Mouse (Mus musculus) midbrain, embryonic 11.5 days (tissue): ENCODE measurements at regions not wholly inside any gene's neighbourhood (a gene's known extent, or its start where the extent isn't known, plus 50 kb on each side); places are given as distances from the start of the nearest gene placed in this dataset.

Source experiments
- ATAC-seq: fragments of 200-750 bp; cut with Nextera tagmentation; 2 replicates; pipeline ENCODE4 v1.8.0; 2017; ENCODE audit warnings: moderate TSS enrichment, moderate library complexity; ENCODE audit not compliant: low FRiP score
- DNase-seq: peaks from one replicate; pipeline ENCODE4 v3.0.0; 2015; ENCODE audit warnings: low spot score; ENCODE audit errors: missing footprints
- H3K27ac ChIP-seq: fragments of 300-500 bp; sonication (generic); 2 replicates; pipeline ENCODE4 v1.5.1; 2014; ENCODE audit warnings: low read depth, low read length
- H3K27me3 ChIP-seq: fragments of 300-500 bp; sonication (generic); 2 replicates; pipeline ENCODE4 v1.6.1; 2014; ENCODE audit warnings: mild to moderate bottlenecking, low read length, moderate library complexity, mixed read lengths; ENCODE audit not compliant: control insufficient read depth, insufficient read depth
- H3K36me3 ChIP-seq: fragments of 300-500 bp; sonication (generic); 2 replicates; pipeline ENCODE4 v1.6.1; 2014; ENCODE audit warnings: mild to moderate bottlenecking, low read length, moderate library complexity, mixed read lengths; ENCODE audit not compliant: control insufficient read depth, insufficient read depth
- H3K4me1 ChIP-seq: fragments of 300-500 bp; sonication (generic); 2 replicates; pipeline ENCODE4 v1.6.1; 2014; ENCODE audit warnings: low read length; ENCODE audit not compliant: control insufficient read depth, insufficient read depth
- H3K4me2 ChIP-seq: fragments of 300-500 bp; sonication (generic); 2 replicates; pipeline ENCODE4 v1.6.1; 2014; ENCODE audit warnings: mild to moderate bottlenecking, moderate library complexity
- H3K4me3 ChIP-seq: fragments of 300-500 bp; sonication (generic); 2 replicates; pipeline ENCODE4 v1.5.1; 2014; ENCODE audit warnings: low read depth, low read length
- H3K9ac ChIP-seq: fragments of 300-500 bp; sonication (generic); 2 replicates; pipeline ENCODE4 v1.6.1; 2014; ENCODE audit warnings: low read length
- H3K9me3 ChIP-seq: fragments of 300-500 bp; sonication (generic); 2 replicates; pipeline ENCODE4 v1.6.1; 2016; ENCODE audit warnings: low read length; ENCODE audit not compliant: control insufficient read depth
- WGBS: fragments of 180-500 bp; shearing (Covaris S2); extraction: QIAGEN DNeasy Blood & Tissue Kit; methylation state at CpG from one replicate; pipeline ENCODE4 v1.1.7; 2014; 5-methylcytosine and 5-hydroxymethylcytosine counted together

DNA sequence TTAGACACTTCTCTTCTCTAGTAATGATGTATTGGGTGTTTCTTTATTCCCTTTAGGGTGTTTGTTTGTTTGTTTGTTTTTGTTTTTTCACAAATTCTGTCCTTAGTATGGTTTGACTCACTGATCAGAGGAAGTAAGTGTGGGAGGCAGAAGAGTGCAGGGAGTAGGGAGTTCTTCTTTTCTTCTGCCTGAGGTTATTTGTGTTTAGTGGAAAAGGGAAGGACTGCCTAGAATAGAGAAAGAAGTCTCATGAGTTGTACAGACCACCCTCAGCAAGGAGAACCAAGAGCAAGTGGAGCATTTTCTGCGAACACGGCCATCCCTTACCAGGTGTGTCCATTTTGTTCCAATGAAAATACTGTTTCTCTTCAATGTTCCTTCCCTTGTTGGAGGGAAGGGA, 253.9 kb downstream of the Ptprc start:
- no peak overlapping the region for H3K9ac ChIP-seq
- H3K4me1 ChIP-seq = peaks cover 22% of the 10 kb centered on the region
- no peak for ATAC-seq
- no peak overlapping the region for H3K4me2 ChIP-seq
- no peaks in the 10 kb centered on the region for H3K27me3 ChIP-seq
- no peaks in the 10 kb centered on the region for H3K36me3 ChIP-seq
- no peaks in the 10 kb centered on the region for H3K9me3 ChIP-seq
- 97% methylated on average over 2 of the region's 2 CpGs for whole genome bisulfite sequencing
- DNase-seq = no peak
- no peak overlapping the region for H3K4me3 ChIP-seq
- no peak overlapping the region for H3K27ac ChIP-seq

DNA sequence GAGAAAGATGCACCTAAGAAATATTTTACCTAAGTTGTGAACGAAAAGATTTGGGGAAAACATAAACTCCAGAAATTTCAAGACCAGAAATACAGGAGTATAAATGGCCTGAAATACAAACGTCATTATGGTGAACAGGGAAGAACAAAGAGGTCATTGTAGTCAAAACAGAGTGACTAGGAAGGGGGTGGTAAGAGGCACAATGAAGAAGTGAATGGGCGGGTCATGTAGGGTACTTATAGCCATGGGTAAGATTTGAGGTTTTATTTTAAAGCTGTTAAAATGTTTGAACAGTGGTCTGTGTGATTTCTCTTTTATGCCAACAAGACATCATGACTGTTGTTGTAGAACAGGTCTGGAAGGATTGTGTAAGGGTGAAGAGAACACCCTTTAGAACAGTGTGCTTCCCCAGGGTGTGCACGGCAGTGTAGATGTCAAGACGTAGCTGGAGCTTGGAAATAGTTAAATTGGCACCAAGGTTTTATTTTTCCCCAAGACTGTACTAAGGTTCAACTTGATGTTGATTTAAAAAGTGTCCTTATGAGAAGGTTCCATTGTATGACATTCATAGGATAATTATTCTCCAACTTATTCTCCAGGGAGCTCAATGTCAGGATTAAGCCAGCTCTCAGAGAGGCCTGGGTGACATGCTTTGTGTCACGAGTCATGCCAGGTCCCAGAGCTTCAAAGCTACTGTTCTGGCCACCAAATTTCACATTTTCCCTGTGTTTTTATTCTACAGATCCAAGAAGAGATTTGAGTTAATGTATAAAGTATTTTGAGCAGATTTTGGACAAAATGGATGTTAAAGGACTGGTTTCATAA, 255.6 kb downstream of the Ptprc start:
- H3K27ac ChIP-seq = no peak overlapping the region; the same call in 1 of the 2 replicates
- no peak overlapping the region for H3K4me2 ChIP-seq
- H3K9ac ChIP-seq = no peak overlapping the region
- no peaks in the 10 kb centered on the region for H3K9me3 ChIP-seq
- peak; percentile 54; the same call in 1 of the 2 replicates for ATAC-seq
- H3K27me3 ChIP-seq = no peaks in the 10 kb centered on the region
- 54% methylated on average over 6 of the region's 6 CpGs for WGBS
- no peak overlapping the region for H3K4me3 ChIP-seq
- no peak for DNase-seq
- peaks cover 13% of the 10 kb centered on the region for H3K4me1 ChIP-seq
- no peaks in the 10 kb centered on the region for H3K36me3 ChIP-seq

DNA sequence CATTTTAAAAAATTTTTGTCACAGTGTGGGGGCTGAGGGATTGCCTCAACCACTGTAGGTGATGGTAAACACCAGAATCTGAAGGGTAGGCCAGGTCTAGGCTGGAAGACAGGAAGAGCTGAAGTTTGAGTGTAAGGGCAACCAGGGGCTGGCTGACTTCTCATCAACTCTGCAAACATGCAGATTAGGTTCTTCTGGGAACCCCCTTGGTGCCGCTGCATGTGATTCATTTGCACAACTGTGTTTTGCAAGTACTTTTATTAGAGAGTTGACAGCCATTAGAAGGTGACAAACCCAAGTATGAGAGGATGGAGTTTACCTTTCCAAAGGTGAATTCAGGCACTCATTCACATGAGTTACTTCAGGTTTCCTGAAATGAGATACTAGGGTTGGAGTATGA, 258.1 kb downstream of the Ptprc start:
- Histone ChIP-seq H3K36me3 (no peaks in the 10 kb centered on the region), H3K4me2 (no peak overlapping the region)
- WGBS = 86% methylated on average over 1 of the region's 1 CpGs

DNA sequence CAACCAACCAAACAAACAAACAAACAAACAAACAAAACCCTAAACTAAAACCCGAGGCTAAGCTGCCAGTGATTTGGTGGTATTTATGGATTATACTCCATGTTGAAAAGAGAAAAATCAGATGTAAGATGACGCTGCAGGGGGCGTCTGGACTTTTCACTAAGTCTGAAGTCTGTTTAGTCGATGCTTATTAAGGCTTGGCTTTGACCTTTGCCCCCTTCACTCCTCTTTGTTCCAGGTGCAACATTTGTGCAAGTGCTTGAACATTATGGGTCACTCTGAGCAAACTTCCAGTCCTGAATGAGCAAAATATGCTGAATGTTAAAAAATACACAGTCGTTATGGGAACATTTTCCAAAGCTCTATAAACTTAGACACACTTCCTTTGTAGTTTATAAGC, 268.6 kb downstream of the Ptprc start:
- no peak for ATAC-seq
- H3K4me1 ChIP-seq = peaks cover 25% of the 10 kb centered on the region
- no peak overlapping the region for H3K9ac ChIP-seq
- DNase-seq = no peak
- no peak overlapping the region for H3K4me3 ChIP-seq
- 37% methylated on average over 5 of the region's 5 CpGs for WGBS
- H3K4me2 ChIP-seq = no peak overlapping the region
- no peaks in the 10 kb centered on the region for H3K9me3 ChIP-seq
- H3K27ac ChIP-seq = no peak overlapping the region
- H3K27me3 ChIP-seq = no peaks in the 10 kb centered on the region
- H3K36me3 ChIP-seq = peaks cover 3% of the 10 kb centered on the region; the same call in 1 of the 2 replicates

More for the DNA sequence above, 258.1 kb downstream of the Ptprc start:
- ATAC-seq = no peak
- Histone ChIP-seq H3K9me3 (no peaks in the 10 kb centered on the region), H3K27me3 (no peaks in the 10 kb centered on the region), H3K9ac (no peak overlapping the region), H3K27ac (no peak overlapping the region), H3K4me1 (peaks cover 13% of the 10 kb centered on the region), H3K4me3 (no peak overlapping the region)
- no peak for DNase-seq

DNA sequence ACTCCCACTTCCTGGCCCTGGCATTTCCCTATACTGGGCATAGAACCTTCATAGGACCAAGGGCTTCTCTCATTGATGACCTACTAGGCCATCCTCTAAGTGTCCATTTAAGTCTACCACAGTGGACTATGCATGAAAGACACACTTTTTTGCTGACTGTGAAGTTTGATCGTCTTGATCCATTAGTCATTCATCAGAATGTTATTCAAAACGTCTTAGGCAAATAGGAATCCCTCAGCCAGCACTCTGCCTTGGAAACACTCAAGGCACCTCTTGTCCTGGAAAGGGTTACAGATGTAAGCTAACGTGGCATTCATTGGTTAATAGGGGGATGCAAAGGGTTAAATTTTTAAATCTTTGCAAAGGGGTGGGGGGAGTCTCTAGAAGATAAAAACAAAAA, 269.0 kb downstream of the Ptprc start:
- no peaks in the 10 kb centered on the region for H3K27me3 ChIP-seq
- no peak overlapping the region for H3K9ac ChIP-seq
- no peak for DNase-seq
- peaks cover 26% of the 10 kb centered on the region for H3K4me1 ChIP-seq
- H3K4me2 ChIP-seq = no peak overlapping the region
- H3K36me3 ChIP-seq = peaks cover 3% of the 10 kb centered on the region; the same call in 1 of the 2 replicates
- WGBS = 30% methylated on average over 3 of the region's 3 CpGs
- no peak overlapping the region for H3K27ac ChIP-seq
- no peak overlapping the region for H3K4me3 ChIP-seq
- ATAC-seq = peak; percentile 43; the same call in 1 of the 2 replicates
- H3K9me3 ChIP-seq = no peaks in the 10 kb centered on the region

DNA sequence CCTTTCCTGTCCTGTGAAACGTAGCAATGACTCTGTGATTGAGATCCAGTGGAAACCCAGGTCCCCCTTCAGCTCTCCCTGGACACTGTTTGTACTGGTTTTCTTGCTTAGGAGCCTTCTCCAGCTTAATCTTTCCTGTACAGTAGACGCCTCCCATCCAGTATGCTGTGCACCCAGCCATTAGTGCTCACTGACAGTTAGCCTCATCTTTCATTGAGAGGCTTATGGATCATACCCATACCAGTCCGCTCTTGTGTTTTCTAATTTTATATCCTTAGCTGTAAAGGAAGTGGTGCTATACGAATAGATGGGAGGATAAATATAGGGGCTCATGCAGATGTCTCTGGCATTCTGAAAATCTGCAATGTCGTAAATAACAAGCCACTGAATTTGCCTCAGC, 269.9 kb downstream of the Ptprc start:
- Histone ChIP-seq H3K9me3 (no peaks in the 10 kb centered on the region), H3K36me3 (no peaks in the 10 kb centered on the region), H3K27me3 (no peaks in the 10 kb centered on the region), H3K4me2 (no peak overlapping the region), H3K4me3 (no peak overlapping the region), H3K9ac (no peak overlapping the region), H3K4me1 (peaks cover 26% of the 10 kb centered on the region), H3K27ac (no peak overlapping the region)
- DNase-seq = peak; percentile 81
- WGBS = 83% methylated on average over 5 of the region's 5 CpGs
- ATAC-seq = no peak

DNA sequence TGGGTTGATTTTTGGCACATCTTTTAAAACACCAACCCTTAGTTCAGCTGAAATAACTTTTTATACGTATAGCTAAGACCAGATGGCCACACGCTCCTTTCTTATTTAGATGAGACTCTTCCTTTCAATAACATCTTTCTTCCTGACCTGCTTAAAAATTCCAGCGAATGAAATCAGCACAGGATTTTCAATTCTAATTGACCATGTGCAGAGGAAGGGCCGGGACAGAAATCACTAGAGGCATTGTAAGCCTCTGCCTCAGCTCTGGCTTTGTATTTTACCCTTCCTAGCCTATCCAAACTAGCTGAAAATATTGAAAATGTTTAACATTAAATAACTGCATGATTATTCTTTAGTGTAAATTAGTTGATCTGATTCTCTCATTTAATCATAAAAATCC, 272.2 kb downstream of the Ptprc start:
- H3K4me2 ChIP-seq = peak overlapping the region; percentile 30; the same call in 1 of the 2 replicates
- H3K9me3 ChIP-seq = no peaks in the 10 kb centered on the region
- DNase-seq (peak; percentile 86), ATAC-seq (no peak)
- H3K9ac ChIP-seq = no peak overlapping the region
- H3K27me3 ChIP-seq = no peaks in the 10 kb centered on the region
- no peak overlapping the region for H3K4me3 ChIP-seq
- 19% methylated on average over 4 of the region's 4 CpGs for WGBS
- no peaks in the 10 kb centered on the region for H3K36me3 ChIP-seq
- H3K27ac ChIP-seq = no peak overlapping the region
- H3K4me1 ChIP-seq = peaks cover 26% of the 10 kb centered on the region

DNA sequence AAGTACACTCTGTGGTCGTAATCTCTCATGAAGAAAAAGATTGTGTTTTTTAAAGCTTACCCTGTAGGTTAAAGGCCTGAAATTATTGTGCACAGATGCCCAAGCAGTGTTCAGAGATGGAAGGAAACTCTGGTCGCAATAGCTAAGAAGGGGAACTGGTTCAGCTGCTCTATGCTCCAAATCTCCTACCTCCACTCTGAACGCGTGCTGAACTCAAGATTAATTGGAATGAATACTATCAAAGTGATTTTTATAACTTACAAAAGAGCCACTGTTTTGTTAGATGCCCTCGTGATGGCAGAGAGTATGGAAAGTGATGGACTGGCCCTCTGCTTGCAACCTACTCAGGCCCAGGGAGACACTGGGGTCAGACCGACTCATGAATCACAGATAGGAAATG, 272.6 kb downstream of the Ptprc start:
- H3K4me1 ChIP-seq = peaks cover 29% of the 10 kb centered on the region
- no peaks in the 10 kb centered on the region for H3K9me3 ChIP-seq
- H3K27ac ChIP-seq = peak overlapping the region; percentile 76
- peak overlapping the region; percentile 64 for H3K4me2 ChIP-seq
- H3K9ac ChIP-seq = no peak overlapping the region; the same call in 1 of the 2 replicates
- WGBS = 41% methylated on average over 6 of the region's 6 CpGs
- peak overlapping the region; percentile 19 for H3K4me3 ChIP-seq
- no peak for ATAC-seq
- H3K27me3 ChIP-seq = no peaks in the 10 kb centered on the region
- no peaks in the 10 kb centered on the region for H3K36me3 ChIP-seq
- DNase-seq = peak; percentile 93

DNA sequence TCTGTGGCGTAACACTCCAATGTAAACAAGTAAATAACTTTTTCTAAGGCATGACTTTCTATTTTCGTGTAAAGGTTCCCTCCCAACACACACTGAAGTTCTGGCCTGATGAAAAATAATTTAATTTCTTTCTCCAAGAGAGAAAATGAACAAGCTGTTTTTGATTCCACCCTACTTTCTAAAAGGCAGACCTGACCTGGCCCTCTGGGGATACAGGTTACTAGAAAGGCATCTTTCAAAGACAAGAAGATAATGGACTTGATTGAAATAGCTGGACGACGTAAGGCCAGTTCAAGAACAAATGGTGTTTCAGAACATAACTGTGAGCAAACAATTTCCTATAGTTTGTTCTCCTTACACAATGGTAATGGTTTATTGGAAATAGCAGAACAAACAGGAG, 273.5 kb downstream of the Ptprc start:
- ATAC-seq (no peak), DNase-seq (peak; percentile 82)
- Histone ChIP-seq H3K9me3 (no peaks in the 10 kb centered on the region), H3K4me3 (peak overlapping the region; percentile 19), H3K9ac (peak overlapping the region; percentile 28), H3K4me2 (peak overlapping the region; percentile 64), H3K27ac (peak overlapping the region; percentile 76; the same call in 1 of the 2 replicates), H3K36me3 (no peaks in the 10 kb centered on the region), H3K27me3 (no peaks in the 10 kb centered on the region), H3K4me1 (peaks cover 29% of the 10 kb centered on the region)
- WGBS = 60% methylated on average over 4 of the region's 4 CpGs
